Mouse (Mus musculus): ENCODE measurements around the gene Acox1.

- TF ChIP-seq CTCF (IDR thresholded peaks at IDR 0.05; ENCODE audit: low read depth) (no peak), EP300 (IDR thresholded peaks at IDR 0.05; ENCODE audit: low read depth) (no peak)
These were observed 23.9 kb downstream of the Acox1 start for GRCm38 (mm10) chr11:116174775-116175448.

Data from liver, postnatal 0 days (tissue).